Mouse (Mus musculus): ENCODE measurements around the gene Thsd7a. TPM values are rescaled to one million over a fixed set of nuclear protein-coding genes. Genes with fewer than 3 reads are reported as not detected.

The Thsd7a gene
- polyA plus RNA-seq (2014; fragmentation: Illumina TruSeq; extraction: RNeasy Lipid Tissue Mini Kit (QIAGEN cat#74804); ENCODE audit: low read depth, low replicate concordance) = 0.11 TPM

GRCm38 (mm10) chr6:12748787-12749530, at the start of gene Thsd7a:
TSS of gene Thsd7a (minus strand) at chr6:12749410.

Data from liver, adult 10 weeks (tissue).